Mouse (Mus musculus): ENCODE measurements around the gene Fcer1g.

The Fcer1g gene

GRCm38 (mm10) chr1:171234126-171234525 lies at the start of gene Fcer1g:
Gene Fcer1g, minus strand, starts transcription at chr1:171234365.
- in situ Hi-C loops (cut with MboI, MseI) = no loop called here

DNA sequence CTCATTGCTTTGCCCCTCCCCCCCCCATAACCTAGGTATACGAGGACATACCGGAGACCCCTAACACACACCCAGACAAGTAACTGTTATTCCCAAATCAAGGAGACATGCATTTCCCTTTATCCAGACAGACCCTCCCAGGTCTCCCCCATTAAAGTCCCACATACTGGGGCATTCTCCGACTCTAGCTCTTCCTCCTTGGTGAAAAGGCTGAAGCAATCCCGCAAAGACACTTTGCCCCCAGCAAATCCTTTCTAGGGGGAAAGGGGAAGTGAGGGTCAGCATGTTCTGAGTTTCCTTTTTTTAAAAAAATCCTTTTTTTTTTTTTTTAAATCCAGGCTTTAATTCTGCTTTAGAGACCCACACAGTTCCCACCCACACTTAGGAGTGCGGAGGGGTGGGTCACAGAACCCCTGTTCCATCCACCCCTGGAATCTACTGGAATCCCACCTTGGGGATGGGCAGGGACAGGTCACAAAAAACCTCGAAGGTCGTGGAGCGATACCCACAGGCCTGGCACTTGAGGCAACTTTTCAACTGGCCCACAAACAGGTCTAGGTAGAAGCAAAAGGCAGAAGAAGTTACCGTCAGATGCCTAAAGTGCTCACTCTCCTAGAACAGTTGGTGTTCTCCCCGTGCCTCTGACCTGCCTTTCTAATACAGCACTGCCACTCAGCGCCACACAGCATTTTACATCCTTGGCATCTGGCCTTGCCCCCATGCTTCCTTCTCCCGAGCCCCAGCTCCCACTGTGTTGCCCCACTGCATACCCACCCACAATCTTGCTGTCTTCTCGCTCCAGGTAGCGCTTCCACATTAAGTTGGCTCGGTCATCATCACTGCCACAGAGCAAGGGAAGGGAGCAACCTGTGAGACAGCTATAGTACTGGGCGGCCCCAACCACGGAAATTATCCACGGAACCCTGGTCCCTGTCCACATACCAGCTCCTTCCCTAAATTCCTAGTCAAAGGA lies 49.3 kb upstream of the Fcer1g start:
- in situ Hi-C loops (cut with MboI, MseI) = loop anchor here (10.0 kb wide), 1 partner anchor 861 kb away; the partner anchor contains the start of gene Dcaf8

GRCm38 (mm10) chr1:171282086-171282805 lies 48.1 kb upstream of the Fcer1g start:
- in situ Hi-C loops (cut with MboI, MseI) = loop anchor here (10.0 kb wide), 1 partner anchor 863 kb away; the partner anchor contains the start of gene Dcaf8

DNA sequence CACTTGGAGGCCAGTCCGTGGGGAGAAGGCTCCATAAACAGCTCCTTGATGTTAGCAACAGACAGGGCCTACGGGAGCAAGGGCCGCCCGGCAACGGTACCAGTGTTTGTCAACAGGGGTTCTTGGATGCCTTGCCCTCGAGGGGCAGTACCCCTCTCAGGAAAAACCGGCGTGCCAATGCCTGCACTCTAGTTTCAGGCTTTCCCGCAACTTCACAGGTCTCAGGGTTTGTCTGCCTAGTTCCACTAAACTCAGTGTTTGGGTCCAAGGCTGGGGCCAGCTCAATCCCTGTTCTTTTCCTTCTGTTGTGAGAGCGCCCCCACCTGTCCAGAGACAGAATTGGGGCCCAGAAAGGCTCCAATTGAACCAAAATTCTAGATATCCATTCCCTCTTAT lies 47.4 kb upstream of the Fcer1g start:
- in situ Hi-C loops (cut with MboI, MseI) = loop anchor here (10.0 kb wide), 1 partner anchor 863 kb away; the partner anchor contains the start of gene Dcaf8

GRCm38 (mm10) chr1:171280916-171281527 lies 46.9 kb upstream of the Fcer1g start, which contains the start of gene Ppox:
Gene Ppox, minus strand, starts transcription at chr1:171281186.
- in situ Hi-C loops (cut with MboI, MseI) = loop anchor here (10.0 kb wide), 1 partner anchor 864 kb away; the partner anchor contains the start of gene Dcaf8

DNA sequence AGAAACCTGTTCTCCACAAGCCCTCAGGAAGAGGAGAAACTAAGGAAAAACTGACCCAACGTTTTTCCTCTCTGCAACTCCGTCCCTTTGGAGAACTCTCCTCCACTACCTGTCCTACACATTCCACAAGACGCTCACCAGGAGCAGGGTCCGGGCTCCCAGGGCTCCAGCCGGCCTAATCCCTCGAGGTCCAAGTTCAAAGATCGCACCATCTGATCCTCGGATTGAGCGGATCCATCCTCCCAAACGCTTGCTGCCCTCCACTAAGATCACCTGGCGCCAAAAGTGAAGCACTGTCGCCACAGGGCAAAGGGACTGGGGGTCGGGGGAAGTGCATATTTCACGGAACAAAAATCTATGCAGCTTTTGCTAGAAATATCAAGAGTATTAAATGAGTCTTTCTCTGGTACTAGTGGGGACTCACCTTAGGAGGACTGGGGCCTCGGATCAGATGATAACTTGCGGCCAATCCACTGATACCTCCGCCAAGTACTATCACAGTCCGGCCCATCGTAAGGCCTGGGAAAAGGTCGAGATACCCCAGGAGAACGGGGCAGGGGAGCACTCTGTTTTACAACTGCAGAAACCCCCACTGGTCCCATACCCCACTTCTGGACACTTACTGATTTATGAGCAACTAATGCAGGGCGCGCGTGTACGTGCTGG lies 46.2 kb upstream of the Fcer1g start:
- in situ Hi-C loops (cut with MboI, MseI) = loop anchor here (10.0 kb wide), 1 partner anchor 864 kb away; the partner anchor contains the start of gene Dcaf8

DNA sequence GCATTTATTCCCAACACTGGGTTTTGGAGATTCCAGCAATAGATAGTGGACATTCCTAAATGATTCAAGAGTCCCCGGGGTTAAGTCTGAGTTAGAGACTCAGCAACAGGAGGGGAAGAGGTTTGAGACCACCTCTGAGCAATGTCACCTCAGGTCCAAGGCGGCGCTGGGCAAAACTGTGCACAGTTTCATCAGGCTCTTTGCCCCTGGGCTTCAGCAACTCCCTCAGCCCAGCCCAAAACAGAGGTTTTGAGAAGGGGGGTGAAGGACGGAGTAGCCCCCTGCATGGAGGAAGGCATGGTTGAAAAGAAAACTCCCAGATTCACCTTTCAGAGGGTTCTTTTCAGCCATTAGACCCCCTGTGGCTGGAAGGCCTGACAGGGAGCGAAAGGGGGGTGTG lies 45.6 kb upstream of the Fcer1g start:
- in situ Hi-C loops (cut with MboI, MseI) = loop anchor here (10.0 kb wide), 1 partner anchor 865 kb away; the partner anchor contains the start of gene Dcaf8

- in situ Hi-C loops (cut with MboI, MseI) = no loop called here
Observed at GRCm38 (mm10) chr1:171279012-171279705, 45.0 kb upstream of the Fcer1g start.

- in situ Hi-C loops (cut with MboI, MseI) = no loop called here
Observed at GRCm38 (mm10) chr1:171278436-171278835, 44.3 kb upstream of the Fcer1g start.

- in situ Hi-C loops (cut with MboI, MseI) = no loop called here
Observed at GRCm38 (mm10) chr1:171277736-171278135, 43.6 kb upstream of the Fcer1g start.

- in situ Hi-C loops (cut with MboI, MseI) = no loop called here
Observed at GRCm38 (mm10) chr1:171276110-171276748, 42.1 kb upstream of the Fcer1g start.

DNA sequence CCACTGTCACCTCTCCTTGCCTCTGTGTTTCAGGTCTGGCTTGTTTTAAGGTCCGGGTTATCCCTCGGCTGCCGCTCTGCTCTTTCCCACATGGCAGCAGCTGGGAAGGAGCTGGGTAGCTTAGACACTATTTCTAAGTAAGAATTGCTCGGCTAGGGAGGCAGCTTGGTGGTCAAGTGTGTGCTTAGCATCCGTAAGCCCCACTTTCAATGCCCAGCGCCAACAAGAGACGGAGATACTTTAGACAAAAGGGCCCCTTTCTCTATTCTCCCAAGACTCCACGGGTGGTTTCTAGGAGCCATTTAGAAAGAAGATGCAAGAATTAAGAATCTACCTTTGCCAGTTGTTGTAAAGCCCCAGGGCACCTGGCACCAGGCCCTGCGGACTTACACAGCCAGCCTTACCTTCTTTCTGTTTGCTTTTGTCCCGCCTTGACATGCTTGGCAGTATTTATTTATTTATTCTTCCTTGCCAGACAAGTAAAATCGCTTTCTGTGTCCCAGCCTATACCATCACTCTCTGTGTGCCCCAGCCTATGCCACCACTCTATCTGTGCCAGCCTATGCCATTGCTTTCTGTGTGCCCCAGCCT lies 41.1 kb upstream of the Fcer1g start:
- in situ Hi-C loops (cut with MboI, MseI) = no loop called here

GRCm38 (mm10) chr1:171274171-171274570 lies 40.0 kb upstream of the Fcer1g start:
- in situ Hi-C loops (cut with MboI, MseI) = no loop called here

GRCm38 (mm10) chr1:171272086-171272485 lies 37.9 kb upstream of the Fcer1g start:
- in situ Hi-C loops (cut with MboI, MseI) = no loop called here

- in situ Hi-C loops (cut with MboI, MseI) = no loop called here
Observed at GRCm38 (mm10) chr1:171271622-171272021, 37.5 kb upstream of the Fcer1g start.

GRCm38 (mm10) chr1:171271196-171271595 lies 37.0 kb upstream of the Fcer1g start:
- in situ Hi-C loops (cut with MboI, MseI) = no loop called here

DNA sequence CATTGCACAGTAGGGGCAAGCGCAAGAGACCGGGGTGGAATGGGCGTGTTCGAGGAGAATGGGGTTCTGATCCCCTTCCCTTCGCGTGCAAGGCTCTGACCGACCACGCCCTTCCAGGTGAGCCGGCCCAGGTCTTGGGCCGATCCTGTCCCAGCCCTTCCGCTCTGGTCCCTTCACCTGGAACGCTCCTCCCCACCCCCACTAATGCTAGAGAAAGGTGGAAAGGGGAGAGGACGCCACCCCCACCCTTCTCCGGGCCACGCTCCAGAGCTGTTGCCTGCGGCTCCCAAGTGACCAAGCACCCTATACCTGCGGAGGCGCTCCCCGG lies 36.4 kb upstream of the Fcer1g start:
- in situ Hi-C loops (cut with MboI, MseI) = no loop called here

GRCm38 (mm10) chr1:171269848-171270572 lies 35.8 kb upstream of the Fcer1g start, which contains the start of gene B4galt3:
Gene B4galt3, plus strand, starts transcription at chr1:171270328.
- in situ Hi-C loops (cut with MboI, MseI) = no loop called here

DNA sequence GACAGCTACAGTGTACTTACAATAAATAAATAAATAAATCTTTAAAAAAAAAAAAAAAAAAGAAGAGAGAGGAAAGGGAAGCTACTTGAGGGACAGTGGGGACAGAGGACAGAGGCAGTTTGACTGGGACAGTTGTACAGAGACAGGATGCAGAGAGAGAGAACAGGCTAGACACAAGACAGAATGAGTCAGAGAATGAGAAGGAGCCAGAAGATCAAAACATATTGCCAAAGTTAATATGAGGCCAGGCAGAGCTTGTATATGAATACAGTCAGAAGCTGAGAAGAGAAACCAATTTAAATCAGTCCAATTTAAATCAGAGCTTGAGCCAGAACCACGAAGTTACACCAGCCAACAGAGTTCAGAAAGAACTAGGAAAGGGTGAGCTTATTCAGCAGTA lies 34.2 kb upstream of the Fcer1g start:
- in situ Hi-C loops (cut with MboI, MseI) = no loop called here

Data from T-helper 1 cell (primary cell).